21 mouse cellular contexts compared by ENCODE assay signal in genomic region chr7:139755004-139755403, GRCm38 (mm10).
DNase-seq lines count a peak whose midpoint lies in the region; ATAC-seq lines count a peak whose summit lies in the region.
"Had no signal": no experiment of that assay in that cellular context is flagged by ENCODE, and none has a peak within 500 bp of the region (broad histone marks: within the 10 kb centered on the region; RNA-seq: fewer than 3 reads in every experiment).

No protein-coding gene starts in this region.

- H3K27ac ChIP-seq in midbrain, embryonic 13.5 days: no peak overlapping the region

- no peaks in the 10 kb centered on the region for H3K36me3 ChIP-seq in midbrain, embryonic 13.5 days
- H3K36me3 ChIP-seq: G1E had no signal

- no peaks in the 10 kb centered on the region for H3K27me3 ChIP-seq in midbrain, embryonic 13.5 days
- H3K27me3 ChIP-seq: CH12.LX, Patski had no signal

- peak; percentile 50; the same call in 1 of the 2 replicates for ATAC-seq in frontal cortex, adult (ENCODE audit: low TSS enrichment)
- ATAC-seq in midbrain, embryonic 13.5 days: no peak
- ATAC-seq: activated CD4-positive, CD25-positive, alpha-beta regulatory T cell, adult 4 months; CD4-positive, CD25-positive, alpha-beta regulatory T cell, adult 4 months; Patski had no signal

- H3K9ac ChIP-seq in midbrain, embryonic 13.5 days (replicated peaks): no peak overlapping the region

- H3K4me2 ChIP-seq in midbrain, embryonic 13.5 days (replicated peaks): no peak overlapping the region

- H3K9me3 ChIP-seq in midbrain, embryonic 13.5 days: no peaks in the 10 kb centered on the region

- H3K4me1 ChIP-seq in midbrain, embryonic 13.5 days (replicated peaks): no peaks in the 10 kb centered on the region

- 92% methylated on average over 8 of the region's 8 CpGs for WGBS in midbrain, embryonic 13.5 days

- DNase-seq in frontal cortex, postnatal 25 days (ENCODE audit: low spot score in 2 of 2): no peak
- peak; percentile 31 for DNase-seq in right cerebral cortex, adult 18-20 months
- DNase-seq in right cerebral cortex, adult 2 months (ENCODE audit: low spot score in 2 of 2): no peak
- DNase-seq in brain, adult 2 months (ENCODE audit: low read depth, low spot score): peak; percentile 57
- DNase-seq: adrenal gland, adult 2 months; adrenal gland, adult 8-10 months; adrenal gland, postnatal 10 days; adrenal gland, postnatal 14 days; adrenal gland, postnatal 25 days; adrenal gland, postnatal 36 days; B cell, adult 2 months; cerebellum, adult 11 months; cerebellum, adult 11-12 months; cerebellum, adult 18-20 months had no signal

- H3K4me3 ChIP-seq in midbrain, embryonic 13.5 days (replicated peaks): no peak overlapping the region

Comparison
In these comparisons a context has a peak if more than half of its experiments do, and no peak if none do; other contexts are left out.
1. DNase-seq: peak in right cerebral cortex, adult 18-20 months (single experiment) and brain, adult 2 months (single experiment); none in frontal cortex, postnatal 25 days (0 of 2) and right cerebral cortex, adult 2 months (0 of 2).